Mouse (Mus musculus) frontal cortex, postnatal 25 days (tissue): Measurements from ENCODE around the gene Cspg5.

Experiments used
- DNase-seq, 2 experiments: peaks; one replicate each; pipeline ENCODE4 v3.0.0; 2022; ENCODE audit warnings: low spot score in 2 of 2

The Cspg5 gene

DNA sequence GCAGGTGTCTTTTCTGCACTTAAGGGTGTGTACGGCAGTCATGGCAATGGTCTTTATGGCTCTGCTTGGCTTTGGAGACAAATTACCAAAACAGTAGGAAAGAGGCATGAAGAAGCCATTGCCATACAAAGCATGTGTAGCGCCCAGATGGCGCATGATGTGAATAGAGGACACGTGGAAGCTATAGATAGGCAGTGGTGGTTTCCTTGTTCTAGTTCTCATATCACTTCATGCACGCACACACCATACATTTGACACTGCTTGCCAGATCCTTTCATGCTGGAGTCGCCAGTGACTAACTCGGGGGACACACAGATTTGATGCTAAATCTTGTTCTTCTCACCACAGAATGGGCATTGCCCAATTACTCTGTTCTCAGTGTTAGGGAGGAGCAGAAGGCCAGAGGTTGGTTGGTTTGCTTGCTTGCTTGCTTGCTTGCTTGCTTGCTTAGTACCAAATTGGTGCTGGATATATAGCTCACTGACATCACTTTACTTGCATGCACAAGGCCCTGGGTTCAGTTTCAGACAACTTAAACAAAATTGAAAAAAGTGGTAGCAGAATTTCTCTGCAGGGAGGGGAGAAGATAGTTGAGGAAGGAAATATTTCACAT, at the start of gene Cspg5:
Cspg5 (plus strand) TSS at position 563 of the 613 bp plus-strand sequence.
- DNase-seq, result no peak

DNA sequence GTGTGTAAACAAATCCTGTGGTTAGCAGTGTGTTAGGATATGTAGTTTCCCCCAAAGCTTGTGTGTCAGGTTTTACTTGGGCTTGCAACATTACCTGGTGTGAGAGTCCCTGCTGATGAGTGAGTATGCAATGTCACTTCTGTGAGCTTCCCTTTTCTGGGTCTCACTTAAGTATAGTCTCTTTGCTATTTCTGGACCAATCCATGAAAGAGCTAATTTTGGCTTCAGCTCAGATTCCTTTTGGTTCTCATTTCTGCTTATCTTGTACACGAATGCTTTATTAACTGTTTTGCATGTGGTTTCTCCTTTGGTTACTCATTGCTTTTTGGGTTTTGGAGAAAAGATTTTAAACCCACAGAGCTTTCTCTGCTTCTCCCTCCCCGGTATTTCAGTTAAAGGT, 43.7 kb upstream of the Cspg5 start:
- no peak for DNase-seq

DNA sequence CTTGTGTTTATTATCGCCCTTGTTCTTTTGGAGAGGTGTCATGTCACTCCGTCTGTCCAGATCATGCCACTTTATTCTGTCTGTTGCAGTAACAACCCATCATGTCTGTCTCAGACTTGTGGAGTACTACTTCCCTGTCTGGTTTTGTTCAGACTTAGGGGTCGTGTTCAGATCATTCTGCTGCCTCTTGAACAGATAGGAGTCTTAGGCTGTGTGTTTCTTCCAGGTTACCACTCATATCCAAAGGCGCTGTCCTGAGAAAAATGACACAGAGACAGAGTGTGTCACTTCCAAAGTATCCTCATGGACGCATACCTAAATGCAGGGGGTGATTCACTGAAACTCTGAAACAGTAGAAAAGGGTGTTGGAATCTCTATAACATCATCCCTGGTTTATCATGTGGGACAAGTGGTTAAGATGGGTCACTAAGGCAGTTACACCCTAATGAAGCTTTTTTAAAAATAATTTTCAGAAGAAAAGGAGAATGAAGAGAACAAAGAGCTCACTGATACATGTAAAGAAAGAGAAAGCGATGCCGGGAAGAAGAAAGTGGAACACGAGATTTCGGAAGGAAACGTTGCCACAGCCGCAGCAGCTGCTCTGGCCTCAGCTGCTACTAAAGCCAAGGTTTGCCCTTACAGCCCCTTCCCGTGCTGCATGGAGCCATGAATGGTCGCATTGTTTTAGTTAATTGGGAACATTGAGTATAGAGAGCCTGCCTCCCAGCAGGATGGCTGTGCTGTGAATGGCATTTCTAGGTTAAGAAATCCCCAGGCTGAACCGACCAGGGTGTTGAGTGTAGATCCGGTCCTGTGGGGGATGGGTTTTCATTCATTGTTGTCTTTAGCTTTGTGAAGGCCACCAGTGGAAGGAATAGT, 37.8 kb upstream of the Cspg5 start:
- DNase-seq, result peak; percentile 35 to 41

DNA sequence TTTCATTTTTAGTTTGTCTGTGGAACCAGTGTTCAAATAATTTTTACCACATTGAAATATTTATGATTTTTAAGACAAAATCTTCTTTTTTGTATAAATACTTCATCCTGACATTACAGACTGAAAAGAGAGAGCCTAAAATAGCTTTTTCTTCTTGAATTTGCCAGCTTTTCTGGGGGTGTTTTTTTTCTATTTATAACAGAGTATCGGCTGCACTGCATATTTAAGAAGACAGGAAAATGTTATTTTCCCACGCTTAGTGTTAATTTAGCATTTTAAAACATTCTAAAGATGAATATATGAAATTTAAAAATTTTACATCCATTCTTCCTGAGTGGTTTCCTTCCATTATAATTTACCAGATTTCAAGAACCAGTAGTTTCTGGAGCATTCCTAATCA, 37.1 kb upstream of the Cspg5 start:
- no peak for DNase-seq

DNA sequence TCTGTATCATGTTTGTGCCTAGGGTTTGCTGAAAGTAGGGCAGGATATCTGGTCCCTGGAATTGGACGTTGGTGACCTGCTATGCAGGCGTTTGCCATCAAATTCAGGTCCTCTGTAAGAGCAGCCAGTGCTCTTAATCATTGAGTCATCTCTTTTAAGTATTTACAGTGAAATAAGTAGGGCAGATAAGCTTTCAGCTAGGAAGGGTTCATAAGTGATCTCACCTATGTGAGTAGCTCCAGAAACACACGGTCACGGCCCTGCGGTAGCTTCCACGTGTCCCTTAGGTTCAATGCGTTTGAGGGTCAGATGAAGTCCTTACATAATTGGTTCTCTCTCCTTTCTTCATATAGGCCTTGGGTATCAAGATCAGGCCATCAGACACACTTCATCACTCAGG, 35.3 kb upstream of the Cspg5 start:
- no peak for DNase-seq

DNA sequence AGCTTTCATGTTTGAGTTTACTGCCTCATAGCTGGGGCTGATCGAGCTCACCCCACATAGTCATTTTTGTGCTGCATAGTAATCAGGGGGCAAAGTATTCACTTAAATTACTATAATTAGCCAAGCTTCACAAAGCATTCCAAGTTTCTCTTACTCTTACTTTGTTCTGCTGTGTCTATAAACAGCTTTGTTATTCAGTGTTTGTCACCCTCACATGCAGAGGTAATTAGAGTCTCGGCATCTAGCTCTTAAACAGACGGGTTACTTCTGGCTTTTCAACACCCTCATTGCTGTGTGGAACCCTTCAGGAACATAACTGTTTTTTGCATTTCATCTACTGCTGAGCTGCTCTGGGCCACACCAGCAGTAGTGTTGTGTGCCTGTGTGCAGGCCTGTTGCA, 34.6 kb upstream of the Cspg5 start:
- DNase-seq, result no peak

DNA sequence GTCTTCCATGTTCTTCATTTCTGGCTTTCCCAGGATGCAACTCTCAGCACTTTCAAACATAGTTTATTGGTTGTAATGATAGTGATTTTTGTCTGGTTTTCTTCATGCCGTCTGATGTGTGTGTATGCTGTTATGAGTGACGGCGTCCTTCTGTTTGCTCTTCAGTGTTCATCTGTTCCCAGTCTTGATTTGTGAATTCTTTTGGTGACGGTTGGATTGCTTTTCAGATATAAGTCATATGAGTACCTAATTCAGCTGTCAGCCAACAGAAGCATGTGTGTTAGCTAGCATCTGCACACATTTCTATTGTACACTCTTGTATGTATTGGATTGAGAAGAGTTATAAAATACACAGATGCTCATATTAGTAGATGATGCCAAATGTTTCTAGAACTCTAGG, 19.3 kb upstream of the Cspg5 start:
- no peak for DNase-seq

DNA sequence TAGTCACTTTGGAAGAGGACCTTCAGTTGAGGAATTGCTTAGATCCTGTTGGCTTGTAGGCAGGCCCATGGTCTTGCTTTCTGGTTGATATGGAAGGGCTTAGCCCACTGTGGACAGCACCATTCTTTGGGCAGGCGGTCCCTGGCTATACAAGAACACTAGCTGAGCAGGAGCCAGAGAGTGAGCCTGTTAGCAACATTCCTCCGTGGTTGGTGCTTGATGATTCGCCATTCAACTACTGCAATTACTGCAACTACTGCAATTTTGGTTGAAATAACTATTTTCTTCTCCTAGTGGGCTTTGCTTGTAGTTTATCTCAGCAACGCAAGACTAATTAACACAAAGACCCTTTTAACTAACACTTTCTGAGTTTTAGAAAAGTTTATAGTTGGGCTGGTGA, 17.4 kb upstream of the Cspg5 start:
- DNase-seq, result no peak

DNA sequence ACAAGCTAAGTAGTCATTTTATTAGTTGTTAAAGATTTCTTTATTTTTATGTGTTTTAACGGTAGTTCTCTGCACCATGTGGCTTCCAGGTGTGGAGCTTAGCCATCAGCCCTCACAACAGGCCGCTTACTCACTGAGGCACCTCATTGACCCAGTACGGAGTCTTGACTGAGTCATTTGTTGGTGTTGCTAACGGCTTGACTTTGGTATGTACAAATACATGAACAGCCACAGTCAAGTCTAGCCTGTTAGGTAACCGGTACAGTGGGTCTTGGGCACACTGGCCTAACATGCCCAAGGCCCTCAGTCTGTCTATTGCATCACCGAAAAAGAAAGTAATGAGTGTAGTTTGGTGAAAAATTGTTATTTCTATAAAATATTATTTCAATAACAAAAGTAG, 14.9 kb upstream of the Cspg5 start:
- no peak for DNase-seq

DNA sequence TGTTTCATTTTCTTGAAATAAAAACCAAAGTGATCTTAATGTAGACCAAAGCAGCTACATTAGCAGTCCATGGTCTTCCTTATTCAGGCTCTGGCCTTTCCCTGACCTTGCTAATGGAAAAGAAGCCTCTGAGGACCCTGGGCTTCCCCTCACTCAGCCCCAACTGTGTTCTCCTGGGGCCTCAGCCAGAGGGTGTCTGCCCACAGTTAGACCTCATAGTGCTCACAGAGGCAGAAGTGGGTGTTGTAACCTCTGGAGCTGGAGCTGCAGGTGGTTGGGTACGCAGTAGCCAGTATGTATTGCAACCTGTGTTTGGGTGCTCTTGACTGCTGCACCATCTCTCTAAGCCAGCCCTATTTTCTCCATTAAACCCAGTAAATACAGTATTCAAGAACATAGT, 14.5 kb upstream of the Cspg5 start:
- no peak for DNase-seq

DNA sequence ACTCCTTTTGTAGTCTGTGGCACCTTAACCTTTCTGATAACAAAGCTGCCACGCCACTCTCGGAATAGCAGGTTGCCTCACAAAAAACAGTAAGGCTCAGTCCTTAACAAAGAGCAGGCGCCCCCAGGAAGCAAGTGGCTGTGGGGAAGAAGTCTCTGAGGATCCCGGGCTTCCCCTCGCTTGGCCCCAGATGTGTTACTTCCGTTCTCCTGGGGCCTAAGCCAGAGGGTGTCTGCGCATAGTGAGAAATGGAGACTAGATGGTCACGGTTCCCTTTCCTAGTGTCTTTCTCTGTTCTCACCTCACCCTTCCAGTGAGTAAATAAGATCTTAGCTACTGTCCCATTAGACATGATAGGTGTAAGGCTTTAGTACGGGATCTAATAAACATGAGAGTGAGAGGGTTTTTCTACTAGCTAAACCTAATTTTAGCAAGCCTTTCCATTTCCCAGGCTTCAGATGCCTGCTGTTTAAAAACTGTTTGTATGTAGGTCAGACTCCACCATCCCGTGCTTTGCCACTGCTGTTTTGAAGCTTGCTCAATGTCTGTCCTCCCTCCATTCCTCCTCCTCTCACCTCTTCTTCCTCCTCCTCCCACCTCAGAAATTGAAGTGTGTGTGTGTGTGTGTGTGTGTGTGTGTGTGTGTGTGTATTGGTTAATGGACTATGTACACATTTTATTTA, 13.9 kb upstream of the Cspg5 start:
- no peak for DNase-seq

DNA sequence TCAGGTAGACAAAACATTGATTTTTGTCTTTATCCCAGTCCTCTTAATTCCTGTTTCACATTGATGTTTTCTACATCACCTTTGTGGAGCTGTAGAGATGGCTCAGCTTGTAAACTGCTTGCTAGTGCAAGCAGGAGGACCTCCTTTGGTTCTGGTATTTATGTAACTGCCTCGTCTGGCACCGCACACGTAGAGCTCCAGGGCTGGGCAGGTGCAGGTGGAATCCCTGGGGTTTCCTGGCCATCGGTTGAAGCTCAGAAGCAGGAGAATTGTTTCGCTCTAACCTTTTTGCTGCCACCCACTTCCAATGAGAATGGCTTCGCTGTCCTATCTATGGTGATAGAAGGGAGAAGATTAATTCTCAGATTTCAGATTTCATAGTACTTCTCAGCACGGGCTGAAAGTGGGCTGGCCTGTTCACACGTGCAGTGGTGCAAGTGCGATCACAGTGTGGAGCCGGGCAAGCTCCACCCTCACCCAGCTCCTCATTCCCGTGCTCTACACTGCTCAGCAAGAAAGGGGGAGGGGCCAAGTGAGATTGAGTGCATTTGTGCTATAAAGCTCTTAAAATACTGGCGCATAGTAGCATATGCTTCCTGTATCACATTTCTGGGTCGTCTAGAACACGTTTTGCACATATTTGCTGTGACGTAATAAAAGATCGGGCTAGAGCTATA, 13.1 kb upstream of the Cspg5 start:
- no peak for DNase-seq

DNA sequence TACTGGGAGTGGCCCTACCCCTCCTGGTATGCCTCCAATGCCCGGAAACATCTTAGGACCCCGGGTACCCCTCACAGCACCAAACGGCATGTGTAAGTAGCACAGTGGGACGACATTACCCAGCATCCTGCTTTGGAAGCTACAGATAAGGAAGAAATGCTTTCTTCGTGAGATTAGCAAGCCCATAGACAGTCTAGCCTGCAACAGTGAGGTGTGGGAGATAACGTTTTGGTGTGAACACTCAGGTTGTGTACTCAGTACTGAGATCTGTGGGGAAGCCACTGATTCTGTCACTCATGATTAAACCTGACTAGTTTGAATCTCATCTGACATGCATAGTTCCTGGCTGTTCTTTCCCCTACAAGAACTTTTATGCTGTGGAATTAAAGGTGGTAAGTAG, 8.6 kb upstream of the Cspg5 start:
- DNase-seq, result no peak

DNA sequence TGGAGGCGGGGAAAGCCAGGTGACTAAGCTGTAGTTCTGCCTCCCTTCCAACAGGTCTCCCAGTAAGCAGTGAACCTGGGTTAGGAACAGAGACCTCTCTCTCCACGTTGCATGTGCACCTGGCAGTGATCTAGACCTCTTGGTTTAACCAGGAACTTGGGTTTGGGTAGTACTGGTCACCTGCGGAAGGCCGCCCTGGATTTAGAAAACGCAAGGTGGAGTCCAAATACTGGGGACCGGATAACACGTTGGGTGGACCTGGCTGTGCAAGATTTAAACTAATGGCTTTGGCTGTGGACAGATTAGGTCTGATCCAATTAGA, 945 bp downstream of the Cspg5 start:
- DNase-seq, result no peak

DNA sequence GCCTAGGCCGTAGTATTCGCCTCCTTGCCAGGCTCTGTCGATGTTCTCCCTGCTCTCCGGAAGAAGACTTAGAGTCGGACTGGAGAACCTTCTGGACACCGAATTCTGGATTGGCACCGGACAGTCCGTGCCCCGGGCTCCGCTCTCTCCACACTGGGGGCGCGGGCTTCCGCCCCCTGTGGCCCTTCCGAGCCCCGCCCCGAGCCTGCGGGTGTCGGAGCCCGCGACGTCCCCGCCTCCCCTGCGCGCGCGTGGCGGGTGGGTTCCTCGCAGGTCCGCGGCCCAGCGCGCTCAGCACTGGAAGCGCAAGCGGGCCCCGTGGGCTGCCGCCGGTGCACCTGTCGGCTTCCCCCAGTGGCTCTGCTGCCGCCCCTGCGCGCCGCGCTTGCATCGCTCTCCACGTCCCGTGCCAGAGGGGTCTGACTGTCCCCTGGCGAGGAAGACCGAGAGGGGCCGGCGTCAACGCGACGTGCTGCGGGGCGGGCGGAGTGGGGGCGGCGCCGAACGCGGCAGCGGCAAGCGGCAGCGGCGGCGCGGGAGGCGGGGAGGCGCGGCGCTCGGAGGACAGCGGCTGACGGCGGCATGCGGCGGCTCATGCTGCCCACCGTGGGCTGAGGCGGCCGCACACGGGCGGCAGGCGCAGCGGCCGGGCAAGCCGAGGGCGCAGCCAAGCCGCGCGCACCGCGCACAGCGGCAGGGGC, 1.5 kb downstream of the Cspg5 start:
- DNase-seq, result peak; percentile 52 to 64

DNA sequence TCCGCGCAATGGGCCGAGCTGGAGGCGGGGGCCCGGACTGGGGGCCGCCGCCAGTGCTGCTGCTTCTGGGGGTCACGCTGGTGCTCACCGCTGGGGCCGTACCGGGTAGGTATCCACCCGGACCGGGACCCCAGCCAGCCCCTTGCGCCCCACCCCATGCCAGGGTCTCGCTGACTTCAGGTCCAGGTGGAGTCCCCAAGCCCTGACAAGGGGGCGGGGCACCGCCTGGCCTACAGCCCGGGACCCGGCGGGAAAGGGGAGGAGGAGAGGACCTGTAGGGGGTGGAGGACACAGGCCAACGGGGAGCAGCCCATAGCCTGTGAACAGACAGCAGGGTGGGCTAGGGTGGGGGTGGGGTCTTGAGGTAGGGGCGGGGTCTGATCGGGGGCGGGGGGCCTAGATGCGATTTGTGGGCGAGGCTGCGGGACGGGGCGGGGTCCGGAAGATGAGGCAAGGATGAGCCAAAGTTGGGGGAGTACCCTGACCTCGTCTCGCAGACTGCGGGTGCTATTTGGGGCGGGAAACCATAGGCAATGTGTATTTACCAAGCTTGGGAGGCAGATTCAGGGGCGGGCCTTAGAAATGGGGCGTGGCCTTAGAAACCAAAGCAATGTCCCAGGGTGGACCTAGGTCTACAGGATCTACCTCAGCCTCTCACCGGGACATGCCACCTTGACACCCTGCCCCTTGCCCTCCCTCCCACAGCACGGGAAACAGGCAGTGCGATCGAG, 2.2 kb downstream of the Cspg5 start:
- peak; percentile 43 to 54 for DNase-seq

DNA sequence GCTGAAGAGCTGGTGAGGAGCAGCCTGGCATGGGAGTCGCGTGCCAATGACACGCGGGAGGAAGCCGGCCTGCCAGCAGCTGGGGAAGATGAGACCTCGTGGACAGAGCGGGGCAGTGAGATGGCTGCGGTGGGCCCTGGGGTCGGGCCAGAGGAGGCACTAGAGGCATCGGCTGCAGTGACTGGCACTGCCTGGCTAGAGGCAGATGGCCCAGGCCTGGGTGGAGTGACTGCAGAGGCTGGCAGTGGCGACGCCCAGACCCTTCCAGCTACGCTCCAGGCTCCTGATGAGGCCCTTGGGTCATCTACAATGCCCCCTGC, 2.7 kb downstream of the Cspg5 start:
- DNase-seq, result no peak

DNA sequence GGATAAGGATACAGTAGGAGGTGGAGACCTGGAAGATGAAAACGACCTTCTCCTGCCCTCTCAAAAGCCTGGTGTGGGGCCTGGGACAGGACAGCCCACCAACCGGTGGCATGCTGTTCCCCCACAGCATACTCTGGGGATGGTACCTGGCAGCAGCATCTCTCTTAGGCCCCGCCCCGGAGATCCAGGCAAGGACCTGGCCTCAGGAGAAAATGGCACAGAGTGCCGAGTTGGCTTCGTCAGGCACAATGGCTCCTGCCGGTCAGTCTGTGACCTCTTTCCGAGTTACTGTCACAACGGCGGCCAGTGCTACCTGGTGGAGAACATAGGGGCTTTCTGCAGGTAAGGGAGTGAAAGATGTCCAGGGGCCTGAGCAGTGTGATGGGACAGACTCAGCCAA, 3.5 kb downstream of the Cspg5 start:
- no peak for DNase-seq

DNA sequence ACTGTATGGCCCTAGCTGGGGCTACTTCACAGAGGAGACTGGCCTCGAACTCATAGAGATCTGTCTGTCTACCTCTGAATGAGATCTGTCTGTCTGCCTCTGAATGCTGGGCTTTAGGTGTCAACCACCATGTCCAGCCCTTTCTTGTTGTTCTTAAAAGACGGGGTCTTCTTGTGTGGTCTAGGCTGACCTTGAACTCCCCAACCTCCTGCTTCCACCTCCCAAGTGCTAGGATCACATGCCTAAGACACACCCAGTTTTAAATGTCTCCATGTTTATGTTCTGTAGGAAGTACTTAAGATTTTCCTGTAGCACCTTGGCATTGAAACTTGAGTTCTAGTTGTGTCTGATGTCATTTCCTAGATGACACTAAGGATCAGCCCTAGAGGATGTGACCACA, 5.3 kb downstream of the Cspg5 start:
- no peak for DNase-seq

DNA sequence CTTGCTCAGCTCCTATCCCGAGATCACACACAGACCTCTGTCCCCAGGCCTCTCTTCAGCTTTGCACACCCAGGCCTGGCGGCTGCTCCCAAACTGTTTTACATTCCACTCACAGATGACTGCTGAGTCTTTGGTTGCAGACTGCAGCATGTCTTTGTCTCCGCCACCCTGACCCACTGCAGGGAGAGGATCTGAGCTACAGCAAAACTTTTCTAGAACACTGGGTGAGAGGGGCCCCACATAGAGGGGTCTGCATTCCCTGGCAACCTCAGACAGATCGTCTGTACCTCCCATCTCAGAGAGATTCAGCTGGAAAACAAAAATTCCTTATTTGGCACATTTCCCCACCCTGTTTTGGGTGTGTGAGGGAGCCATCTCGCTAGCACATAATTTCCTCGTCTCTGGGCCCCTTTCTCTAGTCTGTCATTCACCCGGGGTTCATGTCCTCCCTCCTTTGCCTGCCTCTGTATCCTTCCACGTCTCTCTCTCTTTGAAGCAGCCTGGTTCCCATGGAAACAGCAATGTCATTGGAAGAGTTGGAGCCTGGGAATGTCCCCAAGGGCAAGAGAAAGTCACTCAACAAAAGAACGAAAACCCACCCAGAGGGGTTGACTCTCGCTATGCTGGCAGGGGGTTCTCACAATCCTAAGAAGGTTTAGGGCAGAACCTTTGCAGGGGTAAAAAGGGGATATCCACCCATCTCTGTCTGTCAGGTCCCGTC, 6.4 kb downstream of the Cspg5 start:
- DNase-seq, result no peak

DNA sequence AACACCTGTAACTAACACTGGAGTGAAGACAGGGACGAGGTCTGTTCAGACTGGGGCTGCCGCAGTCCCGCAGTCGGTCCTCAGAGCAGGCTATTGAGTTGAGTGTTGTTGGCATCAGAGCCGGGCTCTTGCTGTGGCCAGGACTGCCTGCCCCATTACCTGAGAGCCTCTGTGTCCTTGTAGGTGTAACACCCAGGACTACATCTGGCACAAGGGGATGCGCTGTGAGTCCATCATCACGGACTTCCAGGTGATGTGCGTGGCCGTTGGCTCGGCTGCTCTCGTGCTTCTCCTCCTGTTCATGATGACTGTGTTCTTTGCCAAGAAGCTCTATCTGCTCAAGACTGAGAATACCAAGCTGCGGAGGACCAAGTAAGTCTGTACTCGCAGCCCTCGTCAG, 7.2 kb downstream of the Cspg5 start:
- DNase-seq, result no peak
